Mouse (Mus musculus): Measurements from ENCODE around the gene Nmur1. TPM values are rescaled to one million over a fixed set of nuclear protein-coding genes. Genes with fewer than 3 reads are reported as not detected.

Gene Nmur1
- polyA plus RNA-seq, 1 experiment, result 11.7 TPM

DNA sequence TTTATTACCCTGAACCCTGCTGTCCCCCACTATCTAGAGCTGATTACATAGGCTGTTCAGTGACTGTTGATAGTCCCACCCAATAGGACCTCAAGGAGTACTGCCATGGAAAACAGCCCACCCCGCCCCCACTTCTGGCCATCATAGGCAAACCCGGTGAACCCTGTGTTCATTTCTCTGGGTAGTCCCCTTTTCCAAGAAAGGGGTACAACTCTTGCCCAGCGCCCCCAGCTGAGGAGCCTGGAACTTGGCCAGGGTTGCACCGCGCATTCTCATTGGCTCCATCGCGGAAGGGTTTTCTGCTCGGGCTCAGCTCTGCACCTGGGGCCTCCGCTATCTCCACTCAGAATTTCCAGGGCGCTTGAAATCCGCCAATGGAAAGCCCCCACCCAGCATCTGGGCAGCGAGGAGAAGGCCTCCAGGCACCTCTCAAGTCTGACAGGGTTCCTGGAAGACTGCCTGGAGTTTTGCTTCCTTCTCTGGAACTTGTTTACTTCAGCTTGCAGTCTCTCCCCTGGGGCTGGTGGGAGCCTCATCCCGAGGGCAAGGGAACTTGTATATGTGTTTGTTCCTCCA, 21.7 kb upstream of the Nmur1 start:
- no peaks in the 10 kb centered on the region for H3K27me3 ChIP-seq (ENCODE audit: control insufficient read depth, insufficient read depth, low read length)
- peaks cover 17% of the 10 kb centered on the region for H3K4me1 ChIP-seq (ENCODE audit: control insufficient read depth, insufficient read depth, low read length)
- no peak overlapping the region for H3K4me3 ChIP-seq (ENCODE audit: control insufficient read depth, low read depth, low read length)
- H3K36me3 ChIP-seq (ENCODE audit: control insufficient read depth, insufficient read depth, low read length), result no peaks in the 10 kb centered on the region
- TF ChIP-seq POLR2A (IDR thresholded peaks at IDR 0.05; ENCODE audit: control insufficient read depth, low read depth, low read length) (no peak), CTCF (IDR thresholded peaks at IDR 0.05; ENCODE audit: control insufficient read depth, insufficient read depth, insufficient replicate concordance, low read depth, low read length) (no peak)
- 0 out of 2 replicates have a peak overlapping the region, but pooled peaks have one; percentile 46 for H3K27ac ChIP-seq (ENCODE audit: control insufficient read depth, insufficient read depth, low read depth, low read length)

DNA sequence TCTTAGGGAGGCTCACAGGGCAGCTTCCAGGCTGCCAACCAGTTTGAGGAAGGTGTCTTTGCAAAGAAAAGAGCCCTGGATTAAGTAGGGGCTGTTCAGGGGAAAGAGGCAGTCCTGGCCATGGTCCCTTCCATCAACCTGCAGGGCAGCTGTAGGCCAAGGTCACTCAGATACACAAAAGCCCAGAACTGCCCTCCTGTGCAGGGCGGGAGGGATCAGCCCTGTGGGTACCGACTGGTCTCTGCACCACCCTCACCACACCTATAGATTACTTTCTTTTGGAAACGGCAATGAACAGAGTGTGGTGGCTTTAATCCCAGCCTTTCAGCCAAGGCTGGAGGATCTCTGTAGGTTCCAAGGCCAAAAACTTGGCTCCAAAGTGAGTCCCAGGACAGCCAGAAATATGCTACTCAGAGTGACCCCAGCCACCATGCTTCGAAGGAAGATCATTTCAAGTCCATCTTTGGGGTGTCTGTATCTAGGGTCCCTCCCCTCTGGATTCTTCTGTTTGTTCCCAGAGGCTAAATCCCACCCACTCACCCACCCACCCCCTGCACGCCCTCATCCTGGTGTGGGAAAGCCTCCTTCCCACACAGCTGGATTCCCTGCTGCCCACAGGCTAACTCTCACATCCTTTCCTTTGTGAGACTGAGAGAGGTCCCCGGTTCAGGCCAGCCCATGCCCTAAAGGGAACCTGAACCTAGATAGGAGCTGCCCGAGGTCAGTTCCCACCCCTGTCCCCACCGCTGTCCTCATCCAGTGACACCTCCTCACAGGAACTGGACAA, 17.6 kb upstream of the Nmur1 start:
- H3K36me3 ChIP-seq (ENCODE audit: control insufficient read depth, insufficient read depth, low read length), result no peaks in the 10 kb centered on the region
- TF ChIP-seq POLR2A (IDR thresholded peaks at IDR 0.05; ENCODE audit: control insufficient read depth, low read depth, low read length) (no peak), CTCF (IDR thresholded peaks at IDR 0.05; ENCODE audit: control insufficient read depth, insufficient read depth, insufficient replicate concordance, low read depth, low read length) (no peak)
- no peak overlapping the region for H3K4me3 ChIP-seq (ENCODE audit: control insufficient read depth, low read depth, low read length)
- no peaks in the 10 kb centered on the region for H3K27me3 ChIP-seq (ENCODE audit: control insufficient read depth, insufficient read depth, low read length)
- peaks cover 26% of the 10 kb centered on the region for H3K4me1 ChIP-seq (ENCODE audit: control insufficient read depth, insufficient read depth, low read length)
- H3K27ac ChIP-seq (ENCODE audit: control insufficient read depth, insufficient read depth, low read depth, low read length), result peak overlapping the region; percentile 88

DNA sequence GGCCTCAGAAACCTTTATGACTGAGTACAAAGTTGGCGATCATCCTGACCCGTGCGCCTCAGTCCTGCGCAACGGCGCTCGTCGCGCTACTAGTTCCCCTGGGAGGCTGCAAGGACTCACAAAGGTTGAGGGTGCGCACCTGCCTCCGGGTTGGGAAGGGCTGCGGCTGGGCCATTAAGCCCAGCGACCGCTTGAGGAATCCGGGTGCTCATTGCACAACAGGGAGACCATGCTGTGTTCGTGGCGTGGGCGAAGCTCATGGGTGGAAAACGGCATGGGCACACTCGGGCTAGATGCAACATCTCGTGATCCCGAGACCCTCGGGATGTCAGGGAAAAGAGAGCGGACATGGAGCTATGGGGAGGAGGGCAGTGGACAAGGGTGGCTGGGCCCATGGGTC, 16.8 kb upstream of the Nmur1 start:
- Histone ChIP-seq H3K4me3 (ENCODE audit: control insufficient read depth, low read depth, low read length) (peak overlapping the region; percentile 80), H3K36me3 (ENCODE audit: control insufficient read depth, insufficient read depth, low read length) (no peaks in the 10 kb centered on the region), H3K27me3 (ENCODE audit: control insufficient read depth, insufficient read depth, low read length) (no peaks in the 10 kb centered on the region), H3K4me1 (ENCODE audit: control insufficient read depth, insufficient read depth, low read length) (peaks cover 22% of the 10 kb centered on the region), H3K27ac (ENCODE audit: control insufficient read depth, insufficient read depth, low read depth, low read length) (peak overlapping the region; percentile 88)
- TF ChIP-seq POLR2A (IDR thresholded peaks at IDR 0.05; ENCODE audit: control insufficient read depth, low read depth, low read length) (no peak), CTCF (IDR thresholded peaks at IDR 0.05; ENCODE audit: control insufficient read depth, insufficient read depth, insufficient replicate concordance, low read depth, low read length) (no peak)

DNA sequence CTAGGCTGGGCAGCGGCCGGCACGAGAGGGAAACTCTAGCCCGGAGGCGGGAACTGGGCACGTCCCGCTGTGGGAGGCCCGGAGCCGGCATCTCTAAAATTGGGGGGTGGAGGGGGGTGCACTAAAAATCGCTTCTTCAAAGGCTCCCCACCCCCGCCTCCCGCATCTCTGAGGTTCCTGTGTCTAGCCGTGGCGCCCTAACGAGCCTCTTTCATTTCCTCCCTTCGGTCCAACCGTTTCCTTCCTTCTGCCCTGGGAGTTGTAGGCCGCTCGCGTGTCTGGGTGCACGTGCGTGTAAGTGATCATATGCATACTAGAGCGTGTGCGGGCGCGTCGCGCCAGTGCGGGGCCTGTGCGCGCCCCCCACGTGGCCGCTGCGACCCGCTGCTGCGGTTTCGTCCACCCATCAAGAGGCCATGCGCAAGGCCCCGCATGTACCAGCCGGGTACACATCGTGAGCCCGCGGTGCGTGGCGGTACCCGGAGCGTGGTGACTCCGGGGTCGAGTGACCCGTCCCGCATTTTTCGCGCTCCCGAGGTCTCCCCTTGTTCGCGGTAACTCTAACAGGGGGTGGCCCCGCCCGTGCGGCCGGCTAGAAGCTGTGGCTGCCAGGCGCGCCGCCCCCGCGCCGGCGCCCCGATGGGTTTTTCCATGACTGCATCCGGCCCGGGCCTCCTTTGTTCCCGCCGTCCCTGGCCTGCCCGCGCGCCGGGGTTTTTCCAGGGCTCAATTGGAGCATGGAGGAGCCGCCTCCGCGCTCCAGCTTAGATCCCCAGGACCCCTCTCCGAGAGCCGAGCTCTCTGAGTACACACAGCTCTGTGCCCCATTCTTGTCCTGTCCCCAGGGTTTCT, 16.2 kb upstream of the Nmur1 start:
- H3K36me3 ChIP-seq (ENCODE audit: control insufficient read depth, insufficient read depth, low read length), result no peaks in the 10 kb centered on the region
- peaks cover 19% of the 10 kb centered on the region for H3K4me1 ChIP-seq (ENCODE audit: control insufficient read depth, insufficient read depth, low read length)
- H3K4me3 ChIP-seq (ENCODE audit: control insufficient read depth, low read depth, low read length), result peak overlapping the region; percentile 80
- H3K27me3 ChIP-seq (ENCODE audit: control insufficient read depth, insufficient read depth, low read length), result no peaks in the 10 kb centered on the region
- TF ChIP-seq POLR2A (IDR thresholded peaks at IDR 0.05; ENCODE audit: control insufficient read depth, low read depth, low read length) (peak; percentile 65; the same call in 1 of the 2 replicates), CTCF (IDR thresholded peaks at IDR 0.05; ENCODE audit: control insufficient read depth, insufficient read depth, insufficient replicate concordance, low read depth, low read length) (no peak)
- H3K27ac ChIP-seq (ENCODE audit: control insufficient read depth, insufficient read depth, low read depth, low read length), result peak overlapping the region; percentile 88

DNA sequence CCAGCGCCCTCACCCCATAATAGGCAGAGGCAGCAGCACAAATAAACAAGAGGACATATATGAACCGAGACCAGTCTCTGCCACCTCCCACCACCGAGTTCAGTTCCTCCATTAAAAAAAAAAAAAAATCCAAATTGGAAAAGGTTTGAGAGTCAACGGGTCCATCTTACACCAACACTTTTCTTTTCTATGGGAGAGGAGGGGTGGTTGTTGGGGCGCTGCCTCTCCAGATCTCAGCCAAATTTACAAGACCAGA, 15.6 kb upstream of the Nmur1 start:
- Histone ChIP-seq H3K4me3 (ENCODE audit: control insufficient read depth, low read depth, low read length) (peak overlapping the region; percentile 80), H3K36me3 (ENCODE audit: control insufficient read depth, insufficient read depth, low read length) (no peaks in the 10 kb centered on the region), H3K4me1 (ENCODE audit: control insufficient read depth, insufficient read depth, low read length) (peaks cover 19% of the 10 kb centered on the region), H3K27me3 (ENCODE audit: control insufficient read depth, insufficient read depth, low read length) (no peaks in the 10 kb centered on the region), H3K27ac (ENCODE audit: control insufficient read depth, insufficient read depth, low read depth, low read length) (peak overlapping the region; percentile 88)
- TF ChIP-seq POLR2A (IDR thresholded peaks at IDR 0.05; ENCODE audit: control insufficient read depth, low read depth, low read length) (no peak), CTCF (IDR thresholded peaks at IDR 0.05; ENCODE audit: control insufficient read depth, insufficient read depth, insufficient replicate concordance, low read depth, low read length) (no peak)

DNA sequence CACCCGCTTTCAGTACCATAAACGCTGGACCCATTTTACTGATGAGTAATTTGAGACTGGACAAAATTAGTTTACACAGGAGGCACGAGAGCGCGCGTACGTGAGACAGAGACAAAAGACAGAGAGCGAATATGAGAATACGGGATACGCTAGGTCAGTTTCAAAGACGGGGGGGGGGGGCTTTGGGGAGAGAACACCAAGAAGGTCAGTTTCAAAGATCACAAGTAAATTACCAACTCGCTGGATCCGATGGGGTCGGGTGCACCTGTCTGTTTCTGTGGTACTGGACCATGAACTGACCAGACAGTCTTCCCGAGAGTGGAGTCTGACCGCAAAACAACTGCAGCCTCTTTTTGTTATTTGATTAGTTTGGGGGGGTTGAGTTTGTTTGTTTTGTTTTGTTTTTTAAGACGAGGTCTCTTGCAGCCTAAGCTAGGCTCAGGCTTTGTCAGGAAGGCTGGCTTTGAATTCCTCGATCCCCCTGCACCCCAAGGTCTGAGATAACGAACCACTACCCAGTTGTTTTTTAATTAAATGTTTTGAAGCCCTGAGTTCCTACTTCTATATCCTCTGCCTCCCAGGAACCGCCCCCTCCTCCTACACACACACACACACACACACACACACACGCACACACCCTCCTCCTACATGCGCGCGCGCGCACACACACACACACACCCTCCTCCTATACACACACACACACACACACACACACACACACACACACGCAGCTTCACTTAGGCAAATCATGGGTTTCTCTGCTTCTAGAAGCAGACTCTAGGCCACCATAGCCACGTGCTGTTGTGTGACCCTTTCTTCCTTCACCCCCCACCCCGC, 15.1 kb upstream of the Nmur1 start:
- Histone ChIP-seq H3K27ac (ENCODE audit: control insufficient read depth, insufficient read depth, low read depth, low read length) (peak overlapping the region; percentile 88), H3K36me3 (ENCODE audit: control insufficient read depth, insufficient read depth, low read length) (no peaks in the 10 kb centered on the region), H3K27me3 (ENCODE audit: control insufficient read depth, insufficient read depth, low read length) (no peaks in the 10 kb centered on the region), H3K4me1 (ENCODE audit: control insufficient read depth, insufficient read depth, low read length) (peaks cover 19% of the 10 kb centered on the region), H3K4me3 (ENCODE audit: control insufficient read depth, low read depth, low read length) (peak overlapping the region; percentile 80)
- TF ChIP-seq POLR2A (IDR thresholded peaks at IDR 0.05; ENCODE audit: control insufficient read depth, low read depth, low read length), result peak; percentile 42; the same call in 1 of the 2 replicates
- TF ChIP-seq CTCF (IDR thresholded peaks at IDR 0.05; ENCODE audit: control insufficient read depth, insufficient read depth, insufficient replicate concordance, low read depth, low read length), result no peak

Data from testis, adult 2 months (tissue).